Mouse (Mus musculus): ENCODE data around the gene Timm23. TPM values are rescaled to one million over a fixed set of nuclear protein-coding genes. Genes with fewer than 3 reads are reported as not detected.
A peak's percentile ranks its signal among the peaks of the same experiment; 100 is the strongest.
"Not testable (repeated sequence)": the region's sequence is repeated elsewhere in the genome, so short reads cannot be mapped to it uniquely, and the experiment has no call there.

The Timm23 gene
- total RNA-seq (2022) = 100 to 1,000 TPM in 2 of 4 experiments, 10 to 100 TPM in 2; 67.8 to 135 (median 88.5) TPM

DNA sequence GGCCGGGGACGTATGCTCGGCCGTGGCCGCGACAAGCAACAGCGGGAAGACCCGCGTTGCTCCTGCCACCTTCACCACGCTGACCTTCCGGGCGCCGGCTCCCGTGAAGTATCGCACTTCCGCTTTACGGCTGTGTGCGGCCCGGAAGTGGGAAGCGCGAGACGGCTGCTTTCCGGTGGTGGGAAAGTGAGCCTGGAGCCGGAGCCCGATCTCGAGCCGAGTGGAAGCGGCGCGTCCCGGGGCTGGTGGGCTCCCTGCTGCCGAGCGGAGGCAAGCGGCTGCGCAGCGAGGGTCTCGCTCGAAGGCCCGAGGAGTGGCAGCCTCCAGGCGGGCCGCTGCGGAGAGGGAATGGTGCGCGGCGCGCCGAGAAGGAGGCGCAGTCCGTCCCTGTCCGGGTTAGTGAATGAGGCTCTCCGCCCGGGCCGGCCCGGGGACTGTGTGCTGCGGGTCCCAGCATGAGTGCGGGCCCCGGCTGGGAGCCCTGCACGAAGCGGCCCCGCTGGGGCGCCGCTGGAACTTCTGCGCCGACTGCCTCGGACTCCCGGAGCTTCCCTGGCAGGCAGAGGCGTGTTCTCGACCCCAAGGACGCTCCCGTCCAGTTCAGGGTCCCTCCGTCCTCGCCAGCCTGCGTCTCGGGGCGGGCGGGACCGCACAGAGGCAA is at the start of gene Timm23, which contains the start of gene Parg:
Timm23 (minus strand) TSS at position 108 of the 661 bp plus-strand sequence.
Parg (plus strand) TSS at position 159 of the 661 bp plus-strand sequence.
- peak; percentile 86 for DNase-seq

DNA sequence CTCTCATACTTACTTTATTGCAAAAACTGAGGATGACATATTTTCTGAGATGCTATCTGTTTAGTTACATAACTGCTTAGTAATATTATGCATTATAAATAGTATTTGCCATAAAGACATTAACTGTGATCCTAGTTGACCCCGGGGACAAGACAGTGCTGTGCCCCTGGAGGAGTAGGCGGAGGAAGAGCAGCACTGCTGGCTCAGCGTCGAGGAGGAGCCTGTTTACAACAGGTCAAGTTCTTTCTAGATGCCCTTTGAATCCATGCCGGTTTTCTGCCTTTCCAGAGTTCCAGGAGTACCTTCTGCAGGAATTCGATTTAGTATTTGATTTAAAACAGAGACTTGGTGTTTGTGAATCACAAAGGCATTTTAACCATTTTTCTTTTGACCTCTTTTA is 47.9 kb upstream of the Timm23 start:
- DNase-seq = no peak

DNA sequence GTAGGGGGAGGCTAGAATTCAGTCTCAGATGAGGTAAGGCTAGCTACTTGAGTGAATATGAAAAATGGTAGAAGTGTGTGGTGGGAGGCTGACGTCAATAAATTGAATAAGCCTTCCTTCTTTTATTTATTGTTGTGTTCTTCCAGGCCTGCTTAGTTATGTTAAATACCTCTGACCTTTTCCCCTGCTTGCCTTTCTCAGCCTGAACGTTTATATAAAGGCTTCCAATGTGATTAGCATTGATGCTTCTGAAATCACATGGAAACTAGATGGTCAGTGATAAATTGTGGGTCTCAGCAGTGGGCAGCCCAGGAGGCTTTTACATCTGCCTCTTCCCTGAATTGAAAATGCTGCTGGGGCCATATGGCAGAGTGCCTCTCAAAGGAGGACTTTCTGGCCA is 44.3 kb upstream of the Timm23 start:
- DNase-seq = no peak

DNA sequence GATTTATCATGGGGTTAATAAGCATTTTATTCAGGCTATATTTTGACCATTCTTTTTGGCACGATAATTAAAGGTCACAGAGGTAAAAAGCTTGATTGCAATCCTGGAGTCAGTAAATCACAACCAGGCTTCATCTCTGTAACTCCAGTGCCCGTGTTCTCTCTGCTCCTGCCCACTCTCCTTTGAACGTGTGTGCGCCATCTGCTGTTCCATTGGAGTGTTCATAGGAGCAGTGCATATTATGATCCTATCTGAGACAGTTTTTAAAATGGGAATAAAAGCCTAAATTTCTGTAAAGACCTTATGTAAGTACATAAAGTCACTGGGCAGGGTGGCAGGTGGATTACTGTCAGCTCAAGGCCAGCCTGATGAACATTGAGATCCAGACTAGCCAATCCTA is 40.7 kb upstream of the Timm23 start:
- no peak for DNase-seq

DNA sequence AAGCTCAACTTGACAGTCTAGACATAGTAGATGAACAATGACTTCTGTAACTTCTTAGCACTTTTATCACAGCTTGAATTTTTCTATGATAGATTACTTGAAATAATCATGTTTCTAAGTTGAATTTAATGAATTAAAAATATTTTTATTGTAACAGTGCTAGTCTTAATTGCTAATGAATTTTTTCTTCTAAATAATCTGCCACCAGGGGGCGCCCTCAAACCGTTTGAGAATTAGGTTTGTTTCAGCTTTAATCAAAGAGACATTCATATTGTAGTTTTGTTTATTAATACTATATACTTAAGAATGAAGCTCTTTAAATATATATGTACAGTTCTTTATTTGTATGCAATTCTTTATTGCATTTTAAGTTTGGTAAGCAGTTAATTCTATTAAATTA is 27.3 kb upstream of the Timm23 start:
- DNase-seq = no peak

DNA sequence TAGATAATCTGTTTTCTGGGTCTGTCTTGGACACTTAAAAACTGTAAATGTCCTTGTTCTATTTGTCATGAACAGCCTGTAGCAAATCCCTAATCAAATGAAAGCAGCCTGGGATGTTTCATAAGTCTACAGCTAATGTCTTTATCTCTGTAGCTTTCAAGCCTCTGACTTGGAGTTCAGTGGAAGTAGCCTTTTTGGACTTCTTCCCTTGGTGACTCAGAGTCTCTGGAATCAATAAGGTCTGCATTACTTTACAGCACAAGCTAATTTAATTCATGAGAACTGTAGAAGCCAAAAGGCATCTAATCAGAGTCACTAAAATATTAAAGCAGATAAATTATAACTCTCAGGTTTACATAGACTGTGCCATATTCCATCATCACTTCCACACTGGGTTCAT is 24.9 kb upstream of the Timm23 start:
- no peak for DNase-seq

DNA sequence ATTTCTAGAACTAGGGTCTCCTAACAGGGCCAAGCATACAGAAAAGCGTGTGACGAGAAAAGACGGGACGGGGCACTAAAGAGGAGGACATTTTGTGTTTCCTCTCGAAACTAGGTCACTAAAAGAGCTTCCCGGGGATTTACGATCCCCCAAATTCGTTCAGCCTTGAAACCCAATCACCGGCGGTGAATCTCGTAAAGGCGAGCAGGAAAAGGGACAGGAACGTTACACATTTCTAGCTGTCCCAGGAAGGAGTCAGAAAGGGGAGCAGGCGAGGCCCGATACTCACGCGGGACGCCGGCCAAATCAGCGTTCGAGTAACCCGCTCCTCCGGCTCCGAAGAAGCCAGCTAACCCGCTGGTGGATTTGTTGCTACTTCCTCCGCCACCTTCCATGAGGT is 344 bp downstream of the Timm23 start:
- DNase-seq = no peak

DNA sequence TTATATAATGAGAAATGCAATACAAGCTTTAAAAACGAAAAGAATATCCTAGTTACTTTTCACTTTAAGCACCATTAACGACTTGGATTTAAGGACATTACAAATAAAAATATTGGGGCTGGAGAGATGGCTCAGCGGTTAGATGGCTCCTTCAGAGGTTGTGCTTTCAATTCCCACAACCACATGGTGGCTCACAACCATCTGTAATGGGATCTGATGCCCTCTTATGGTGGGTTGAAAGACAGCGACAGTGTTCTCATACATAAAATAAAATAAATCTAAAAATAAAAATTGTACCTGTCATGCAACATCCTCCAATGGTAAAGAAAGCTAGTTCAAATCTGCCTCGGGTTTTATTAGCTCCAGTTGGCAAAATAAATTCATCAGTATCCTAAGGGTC is 8.1 kb downstream of the Timm23 start:
- not testable (repeated sequence) for DNase-seq

DNA sequence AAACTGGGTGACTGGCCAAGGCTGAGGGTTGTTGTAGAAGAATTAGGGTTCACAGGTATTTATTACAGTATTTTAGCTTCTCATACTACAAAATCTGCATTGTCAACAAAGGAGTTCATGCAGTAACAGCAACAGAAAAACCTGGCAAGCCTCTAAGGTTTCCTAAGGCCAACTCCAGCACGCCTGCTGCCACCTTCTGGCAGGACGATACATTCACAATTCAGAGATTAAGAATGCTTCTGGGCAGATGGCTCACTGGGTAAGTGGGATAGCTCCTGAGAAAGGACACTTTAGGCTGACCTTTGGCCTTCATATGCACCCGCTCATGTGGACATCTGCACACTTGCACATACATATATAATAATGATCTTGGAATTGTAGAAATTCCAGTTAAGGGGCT is 9.3 kb downstream of the Timm23 start:
- peak; percentile 31 for DNase-seq

DNA sequence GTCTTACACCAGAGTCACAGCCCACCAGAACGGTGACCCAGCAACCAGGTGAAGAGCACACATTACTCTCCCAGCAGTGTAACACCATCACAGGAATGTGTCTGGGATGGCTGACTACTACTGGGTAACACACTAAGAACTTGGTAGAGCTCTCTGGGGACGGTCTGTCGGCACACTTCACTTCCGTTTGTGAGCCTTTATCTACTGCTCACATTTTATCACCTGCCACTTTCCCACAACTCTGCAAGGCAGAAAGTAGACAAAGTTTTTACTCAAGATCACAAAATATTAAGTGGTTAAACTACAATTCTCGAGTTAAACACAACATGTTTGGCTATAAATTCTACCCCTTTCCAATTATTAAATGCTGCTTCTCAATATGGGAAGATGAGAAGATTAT is 9.8 kb downstream of the Timm23 start:
- no peak for DNase-seq

DNA sequence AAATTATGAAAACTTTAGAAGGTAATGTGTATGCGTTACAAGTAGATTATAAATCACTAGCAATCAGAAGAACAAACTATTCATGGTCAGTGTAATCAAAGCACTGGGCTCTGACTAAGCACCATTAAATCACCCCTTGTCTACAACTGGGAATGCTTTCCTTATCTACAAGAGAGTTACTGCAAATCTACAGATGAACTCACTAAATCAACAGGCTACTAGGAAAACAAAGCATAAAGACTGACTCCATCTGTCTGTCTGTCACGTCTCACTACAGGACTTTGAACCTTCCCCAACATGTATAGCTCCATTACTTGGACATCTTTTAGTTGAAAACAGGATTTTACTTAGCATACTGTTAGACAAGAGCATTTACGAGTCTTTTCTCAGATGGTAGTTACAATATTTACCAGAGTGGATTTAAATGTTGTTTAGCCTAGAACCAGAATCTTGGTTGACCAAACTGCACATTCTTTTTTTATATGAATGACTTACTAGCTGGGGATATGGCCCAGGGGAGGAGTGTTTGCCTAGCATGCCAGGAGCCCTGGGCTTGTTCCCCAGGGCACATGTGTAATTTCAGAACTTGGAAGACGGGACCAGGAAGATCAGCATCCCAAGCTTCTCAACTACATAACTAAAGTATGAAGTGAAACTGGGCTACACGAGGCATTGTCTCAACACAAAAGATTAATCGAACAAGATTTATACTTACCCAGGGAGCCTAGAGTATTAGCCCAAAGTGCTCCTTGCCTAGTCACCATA is 10.9 kb downstream of the Timm23 start:
- DNase-seq = peak; percentile 25

DNA sequence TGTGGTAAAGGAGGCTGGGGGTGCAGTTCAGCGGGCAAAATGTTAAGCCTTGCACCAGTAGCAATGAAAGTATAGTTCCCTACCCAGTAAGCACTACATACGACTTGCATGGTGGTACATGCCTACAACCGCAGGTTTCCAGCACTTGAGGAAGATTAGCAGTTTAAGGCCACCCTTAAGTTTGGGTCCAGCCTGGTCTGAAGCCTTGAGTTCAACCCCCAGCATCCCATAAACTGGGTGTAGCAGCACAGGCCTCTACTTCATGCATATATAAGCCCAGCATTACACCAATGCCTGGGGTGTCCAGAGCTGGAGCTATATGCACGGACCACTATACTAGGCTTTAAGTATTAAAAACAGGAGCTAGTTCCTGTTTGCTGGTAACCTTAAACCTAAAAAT is 17.9 kb downstream of the Timm23 start:
- DNase-seq = no peak

DNA sequence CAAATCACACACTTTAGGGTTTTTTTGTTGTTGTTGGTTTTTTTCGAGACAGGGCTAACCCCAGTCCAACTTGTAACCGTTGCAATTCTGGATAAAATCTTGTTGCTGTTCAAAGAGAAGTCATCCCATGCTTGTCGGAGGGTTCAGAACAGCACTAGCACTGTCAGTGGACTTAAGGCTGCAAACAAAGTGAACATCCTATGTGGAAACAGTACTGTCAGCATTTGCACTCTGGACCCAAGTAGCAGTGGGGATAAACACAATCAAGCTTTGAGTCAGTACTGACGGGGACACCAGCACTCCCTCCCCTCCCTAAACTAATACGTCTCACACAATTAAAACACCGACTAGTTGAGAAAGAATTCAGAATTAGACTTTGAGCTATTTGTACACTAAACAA is 20.8 kb downstream of the Timm23 start:
- DNase-seq = no peak

DNA sequence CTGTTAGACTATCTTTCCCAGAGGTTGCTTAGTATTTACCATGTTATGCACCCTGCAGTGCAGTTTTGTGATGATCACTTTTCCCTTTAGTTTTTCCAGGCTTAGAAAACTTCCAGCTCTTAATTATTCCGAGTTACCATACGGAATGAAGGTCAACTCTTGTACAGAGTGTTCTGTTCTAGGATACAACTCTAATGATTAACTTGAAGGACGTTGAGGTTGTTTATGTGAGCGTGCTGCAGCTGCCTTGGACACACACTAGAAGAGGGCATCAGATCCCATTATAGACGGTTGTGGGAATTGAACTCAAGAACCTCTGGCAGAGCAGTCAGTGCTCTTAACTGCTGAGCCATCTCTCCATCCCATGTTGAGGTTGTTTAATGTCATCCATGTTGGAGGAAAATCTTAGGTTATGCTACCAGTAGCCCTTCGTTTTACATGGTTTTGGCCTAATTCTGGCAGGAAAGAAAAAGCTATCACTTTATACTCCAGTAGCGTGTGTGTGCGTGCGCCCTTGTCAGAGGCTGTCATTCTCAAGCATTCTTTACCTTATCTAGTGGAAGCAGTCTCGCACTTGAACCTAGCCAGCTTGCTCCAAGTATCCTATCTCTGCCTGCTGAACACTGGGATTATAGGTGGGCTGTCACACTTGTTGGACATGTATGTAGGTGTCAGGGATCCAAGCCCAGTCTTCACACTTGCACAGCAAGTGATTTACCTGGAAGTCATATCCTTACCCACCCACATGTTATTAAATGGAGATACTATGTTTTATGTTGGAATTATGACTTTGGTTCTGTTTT is 22.1 kb downstream of the Timm23 start:
- no peak for DNase-seq

DNA sequence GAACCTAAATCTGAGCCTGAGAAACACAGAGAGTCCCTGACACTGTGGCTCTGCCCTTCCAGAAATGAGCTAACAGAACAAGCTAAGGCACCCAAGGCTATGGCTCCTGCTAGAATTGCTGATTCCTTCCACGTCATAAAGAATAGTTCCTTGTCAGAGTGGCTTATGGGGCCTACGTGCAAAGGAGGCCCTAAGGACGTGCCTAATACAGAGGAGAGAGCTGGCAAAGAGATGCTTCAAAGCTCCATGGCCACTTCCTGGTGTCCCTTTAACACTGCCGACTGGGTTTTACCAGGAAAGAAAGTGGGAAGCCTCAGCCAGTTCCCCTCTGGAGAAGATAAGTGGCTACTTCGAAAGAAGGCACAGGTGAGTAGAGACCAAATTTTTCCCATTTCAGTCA is 25.1 kb downstream of the Timm23 start:
- not testable (repeated sequence) for DNase-seq

DNA sequence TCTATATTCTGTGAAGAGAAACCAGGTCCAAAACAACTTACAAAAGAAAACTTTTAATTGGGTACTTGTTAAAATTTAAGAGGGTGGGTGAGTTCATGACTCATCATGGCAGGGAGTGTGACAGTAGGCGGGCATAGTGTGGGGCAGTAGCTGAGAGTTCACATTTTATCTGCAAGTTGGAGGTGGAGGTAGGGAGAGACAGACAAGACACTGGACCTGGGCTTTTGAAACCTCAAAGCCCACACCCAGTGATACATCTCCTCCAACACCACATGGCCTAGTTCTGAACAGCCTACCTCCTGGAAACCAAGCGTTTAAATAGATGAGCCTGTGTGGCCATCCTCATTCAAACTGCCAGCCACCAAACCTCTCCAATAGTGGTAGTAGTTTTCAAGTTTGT is 26.4 kb downstream of the Timm23 start:
- DNase-seq = no peak

DNA sequence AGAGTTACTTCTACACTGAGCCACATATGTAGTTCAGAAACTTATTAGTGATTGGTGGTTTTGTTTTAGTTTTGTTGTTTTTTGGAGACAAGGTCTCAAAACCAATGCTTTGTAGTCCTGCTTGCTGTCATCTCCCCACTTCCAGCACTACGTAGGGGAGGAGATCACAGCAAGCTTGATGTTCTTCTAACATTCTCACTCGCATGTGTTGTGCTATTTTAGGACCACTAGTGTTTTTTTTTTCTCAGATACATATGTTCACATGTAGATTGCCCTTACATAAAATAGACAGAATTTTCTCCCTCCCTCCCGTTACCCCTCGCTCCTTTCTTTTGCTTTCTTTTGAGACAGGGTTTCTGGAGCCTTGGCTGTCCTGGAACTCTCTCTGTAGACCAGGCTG is 31.6 kb downstream of the Timm23 start:
- no peak for DNase-seq

DNA sequence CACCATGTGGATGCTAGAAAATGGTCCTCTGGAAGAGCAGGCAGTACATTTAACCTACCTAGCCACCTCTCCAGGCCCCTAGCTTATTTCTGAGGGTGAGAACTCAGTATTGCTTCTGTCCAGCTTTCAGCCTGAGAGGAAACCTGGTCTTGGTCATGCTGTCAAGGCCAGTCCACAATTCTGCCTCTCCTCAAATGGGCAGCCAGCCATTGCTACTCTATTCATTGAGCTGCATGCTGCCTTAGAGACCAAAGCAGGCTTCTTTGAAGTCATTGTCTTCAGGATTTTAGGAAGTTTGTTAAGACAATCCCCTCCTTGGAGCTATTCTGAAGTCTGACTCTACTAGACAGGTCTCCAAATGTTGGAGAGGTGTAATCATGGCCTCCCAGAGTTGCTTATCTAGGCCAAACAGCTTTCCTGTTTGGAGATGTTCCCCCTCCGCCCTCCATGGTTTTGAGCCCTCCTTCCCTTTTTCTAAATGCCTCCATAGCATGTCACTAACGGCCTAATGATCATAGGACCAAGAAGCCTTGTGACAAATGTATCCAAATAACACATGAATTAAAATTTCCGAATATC is 33.0 kb downstream of the Timm23 start:
- DNase-seq = no peak

DNA sequence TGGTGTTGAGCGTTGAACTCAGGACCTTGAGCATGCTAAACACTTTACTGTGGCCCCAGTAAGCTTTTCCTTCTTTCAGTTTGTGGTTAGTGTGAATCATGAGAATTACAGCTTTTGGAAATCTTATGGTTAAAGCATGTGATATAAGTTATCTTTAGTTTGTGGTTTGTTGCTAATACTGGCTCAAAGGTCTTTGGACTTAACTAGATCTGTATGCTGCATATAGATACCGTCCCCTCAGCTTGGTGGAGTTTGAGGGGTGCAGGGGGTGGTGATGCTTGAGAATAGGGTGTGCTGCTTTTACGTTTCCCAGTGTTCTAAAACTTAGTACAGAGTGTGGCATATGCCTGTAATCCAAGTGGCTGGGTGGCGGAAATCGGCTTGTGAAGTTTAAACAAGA is 34.4 kb downstream of the Timm23 start:
- no peak for DNase-seq

DNA sequence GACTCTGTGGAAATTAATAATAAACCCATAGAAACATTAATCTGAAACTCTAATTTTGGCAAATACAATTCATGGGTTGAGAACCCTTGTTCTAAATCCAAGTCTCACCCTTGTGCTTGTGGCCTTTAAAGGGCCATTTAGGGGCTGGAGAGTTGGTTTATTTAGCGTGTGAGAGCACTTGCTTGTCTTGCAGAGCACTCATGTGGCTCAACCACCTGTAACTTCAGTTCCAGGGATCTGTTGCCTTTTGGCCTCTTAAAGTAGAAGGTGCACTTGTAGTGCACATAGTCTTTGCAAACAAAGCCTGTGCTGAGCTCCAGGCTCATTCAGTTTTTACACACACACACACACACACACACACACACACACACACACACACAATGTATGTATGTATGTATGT is 34.9 kb downstream of the Timm23 start:
- DNase-seq = no peak

DNA sequence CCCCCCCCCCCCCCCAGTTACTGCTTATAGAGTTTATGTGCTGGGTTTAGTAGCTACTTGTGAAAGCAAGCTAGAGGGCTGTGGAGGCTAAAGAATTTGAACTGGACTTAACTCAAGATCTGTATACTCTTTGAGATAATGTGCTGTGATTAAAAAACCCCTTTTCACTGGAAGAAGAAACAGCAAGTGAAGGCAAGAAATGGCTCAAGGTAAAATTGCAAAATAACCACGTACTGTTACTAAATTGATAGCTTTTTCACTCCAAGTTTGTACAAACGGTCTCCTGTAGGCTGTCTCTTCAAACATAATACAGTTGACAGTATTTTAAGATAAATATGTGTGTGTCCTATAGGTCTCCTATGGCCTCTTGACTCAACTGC is 35.6 kb downstream of the Timm23 start:
- DNase-seq = no peak

DNA sequence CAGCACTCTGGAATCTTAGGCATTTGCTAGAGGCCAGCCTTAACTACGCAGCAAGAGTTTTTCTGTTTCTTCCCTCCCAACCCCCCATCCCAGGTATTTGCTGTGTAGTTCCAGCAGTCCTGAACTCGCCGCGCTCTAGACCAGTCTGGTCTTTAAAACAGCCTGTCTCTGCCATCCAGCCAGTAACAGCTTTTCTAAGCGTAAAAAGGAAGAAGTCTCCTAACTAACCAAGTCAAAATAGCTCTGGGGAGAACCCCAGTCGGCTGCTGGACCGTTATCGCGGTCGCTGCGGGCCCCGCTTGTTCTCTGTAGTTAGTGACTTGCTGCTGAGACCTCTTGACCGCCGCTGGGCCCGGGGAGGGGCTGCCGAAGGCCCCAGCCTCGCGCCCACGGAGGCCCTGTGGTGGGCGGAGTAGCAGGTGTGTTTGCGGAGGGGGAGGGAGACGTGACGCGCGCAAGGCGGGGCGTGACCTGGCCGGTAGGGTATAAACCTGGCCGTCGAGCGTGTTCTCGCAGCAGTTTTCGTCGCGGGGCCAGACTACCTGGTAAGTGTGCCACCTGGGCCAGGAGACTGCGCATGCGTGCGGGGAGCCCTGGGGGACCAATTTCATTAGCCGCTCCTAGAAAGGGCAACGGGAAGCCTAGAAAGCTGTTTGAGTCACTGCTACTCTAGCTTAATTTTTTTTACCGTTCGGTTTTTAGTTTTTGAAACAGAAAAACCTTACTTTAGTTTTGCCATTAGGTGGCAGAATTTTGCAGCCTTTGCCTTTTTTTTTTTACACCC is 36.2 kb downstream of the Timm23 start:
- DNase-seq = peak; percentile 73

Measured in adrenal gland, adult 8-10 months (tissue).